Mouse (Mus musculus): ENCODE data around the gene Gm44579. TPM values are rescaled to one million over a fixed set of nuclear protein-coding genes. Genes with fewer than 3 reads are reported as not detected.

Gene Gm44579
- polyA plus RNA-seq, 1 experiment from 2014 or later = not detected

Other genes starting within 250 kb of the Gm44579 start
- gene Col2a1, start 216.3 kb downstream of the Gm44579 start, polyA plus RNA-seq (2014; fragmentation: Nextera tagmentation; extraction: Ambion mirVana) = 94.5 and 94.6 TPM in 2 replicates
- 36.3 TPM in 2 replicates for gene Pfkm, start 128.4 kb downstream of the Gm44579 start, polyA plus RNA-seq (2014; fragmentation: Nextera tagmentation; extraction: Ambion mirVana)
- gene Senp1, start 127.2 kb downstream of the Gm44579 start, polyA plus RNA-seq (2014; fragmentation: Nextera tagmentation; extraction: Ambion mirVana) = 46.2 and 47.6 TPM in 2 replicates
- gene Asb8, start 55.4 kb downstream of the Gm44579 start, polyA plus RNA-seq (2014; fragmentation: Nextera tagmentation; extraction: Ambion mirVana) = 44.4 and 49.4 TPM in 2 replicates
- gene Ccdc184, start 53.8 kb downstream of the Gm44579 start, polyA plus RNA-seq (2014; fragmentation: Nextera tagmentation; extraction: Ambion mirVana) = 12.7 TPM in 2 replicates
- gene Olfr288, start 25.4 kb downstream of the Gm44579 start, polyA plus RNA-seq (2014; fragmentation: Nextera tagmentation; extraction: Ambion mirVana) = not detected in 2 replicates
- not detected in 2 replicates for gene Olfr287, start 79 bp upstream of the Gm44579 start, polyA plus RNA-seq (2014; fragmentation: Nextera tagmentation; extraction: Ambion mirVana)
- not detected in 2 replicates for gene Olfr286, start 13.5 kb upstream of the Gm44579 start, polyA plus RNA-seq (2014; fragmentation: Nextera tagmentation; extraction: Ambion mirVana)
- gene H1fnt, start 36.3 kb upstream of the Gm44579 start, polyA plus RNA-seq (2014; fragmentation: Nextera tagmentation; extraction: Ambion mirVana) = not detected in 2 replicates
- gene Zfp641, start 75.2 kb upstream of the Gm44579 start, polyA plus RNA-seq (2014; fragmentation: Nextera tagmentation; extraction: Ambion mirVana) = 1.6 and 1.9 TPM in 2 replicates
- not detected in 2 replicates for gene Olfr285, start 96.4 kb upstream of the Gm44579 start, polyA plus RNA-seq (2014; fragmentation: Nextera tagmentation; extraction: Ambion mirVana)
- not detected in 2 replicates for gene Olfr284, start 120.0 kb upstream of the Gm44579 start, polyA plus RNA-seq (2014; fragmentation: Nextera tagmentation; extraction: Ambion mirVana)
- gene Olfr283, start 160.0 kb upstream of the Gm44579 start, polyA plus RNA-seq (2014; fragmentation: Nextera tagmentation; extraction: Ambion mirVana) = not detected in 2 replicates
- gene Olfr282, start 210.2 kb upstream of the Gm44579 start, polyA plus RNA-seq (2014; fragmentation: Nextera tagmentation; extraction: Ambion mirVana) = not detected in 2 replicates
- gene Olfr281, start 231.6 kb upstream of the Gm44579 start, polyA plus RNA-seq (2014; fragmentation: Nextera tagmentation; extraction: Ambion mirVana) = not detected in 2 replicates
- gene OR5BS1P, start 248.9 kb upstream of the Gm44579 start, polyA plus RNA-seq (2014; fragmentation: Nextera tagmentation; extraction: Ambion mirVana) = not detected in 2 replicates